12 mouse cellular contexts compared by ENCODE assay signal in genomic region chr1:128398738-128399445, GRCm38 (mm10). TPM values are rescaled to one million over a fixed set of nuclear protein-coding genes. Genes with fewer than 3 reads are reported as not detected.
A peak's percentile ranks its signal among the peaks of the same experiment; 100 is the strongest.
DNase-seq lines count a peak whose midpoint lies in the region; ATAC-seq and TF ChIP-seq lines count a peak whose summit lies in the region.
"Had no signal": no experiment of that assay in that cellular context is flagged by ENCODE, and none has a peak within 500 bp of the region (broad histone marks: within the 10 kb centered on the region; RNA-seq: fewer than 3 reads in every experiment).

No protein-coding gene starts in this region.

- DNase-seq in kidney, adult 9 months = peak; percentile 5
- DNase-seq in kidney, adult 18-20 months = no peak
- peak; percentile 89 for DNase-seq in NIH3T3 (ENCODE audit: low read depth)
- no peak for DNase-seq in yolk sac, embryonic 10.5 days (ENCODE audit: low spot score)
- DNase-seq in spleen, postnatal 4 days (ENCODE audit: low spot score in 2 of 2) = no peak
- DNase-seq: lung, adult 2 months had no signal

- no peaks in the 10 kb centered on the region for H3K27me3 ChIP-seq in C2C12 (ENCODE audit: control insufficient read depth, insufficient read depth, insufficient read length)
- H3K27me3 ChIP-seq in intestine, postnatal 0 days (replicated peaks; ENCODE audit: control insufficient read depth, insufficient read depth, low read length) = no peaks in the 10 kb centered on the region

- peaks cover 10% of the 10 kb centered on the region for H3K79me3 ChIP-seq in C2C12 (ENCODE audit: low read depth)

- no peak for TF ChIP-seq CTCF in C2C12 (IDR thresholded peaks at IDR 0.05; ENCODE audit: control insufficient read depth, insufficient read depth, insufficient read length)
- TF ChIP-seq CTCF in intestine, postnatal 0 days (IDR thresholded peaks at IDR 0.05; ENCODE audit: low read depth) = no peak

- no peak overlapping the region for H3K27ac ChIP-seq in intestine, postnatal 0 days (ENCODE audit: low read depth, low read length)
- H3K27ac ChIP-seq: forebrain, embryonic 10.5 days; limb, embryonic 10.5 days had no signal

- no peak overlapping the region for H3K4me3 ChIP-seq in C2C12 (ENCODE audit: insufficient read depth, poor library complexity, severe bottlenecking)
- H3K4me3 ChIP-seq in intestine, postnatal 0 days (ENCODE audit: low read depth, low read length) = no peak overlapping the region
- H3K4me3 ChIP-seq: forebrain, embryonic 10.5 days; limb, embryonic 10.5 days had no signal

- H3K9ac ChIP-seq in intestine, postnatal 0 days (ENCODE audit: low read depth, low read length) = no peak overlapping the region

- H3K79me2 ChIP-seq in C2C12 (ENCODE audit: control insufficient read depth, insufficient read depth) = peaks cover 34% of the 10 kb centered on the region

- no peak overlapping the region for H3K4me2 ChIP-seq in intestine, postnatal 0 days (replicated peaks; ENCODE audit: low read depth)

- peak; percentile 67 for ATAC-seq in intestine, postnatal 0 days
- no peak for ATAC-seq in frontal cortex, adult (ENCODE audit: low TSS enrichment)
- ATAC-seq: midbrain, embryonic 16.5 days had no signal

- H3ac ChIP-seq in C2C12 (ENCODE audit: control insufficient read depth, insufficient read length, low read depth) = no peak overlapping the region

- peaks cover 75% of the 10 kb centered on the region for H3K36me3 ChIP-seq in C2C12 (ENCODE audit: control insufficient read depth, insufficient read depth)
- peaks cover 13% of the 10 kb centered on the region; the same call in 1 of the 2 replicates for H3K36me3 ChIP-seq in intestine, postnatal 0 days (ENCODE audit: control insufficient read depth, insufficient read depth)

- no peaks in the 10 kb centered on the region for H3K4me1 ChIP-seq in intestine, postnatal 0 days (replicated peaks; ENCODE audit: control insufficient read depth, insufficient read depth, low read length)
- H3K4me1 ChIP-seq: limb, embryonic 10.5 days had no signal

- no peaks in the 10 kb centered on the region for H3K9me3 ChIP-seq in intestine, postnatal 0 days (ENCODE audit: control insufficient read depth)
- H3K9me3 ChIP-seq: forebrain, embryonic 10.5 days; limb, embryonic 10.5 days had no signal

- 79% methylated on average over 5 of the region's 5 CpGs for WGBS in intestine, postnatal 0 days

TF ChIP-seq in C2C12, 6 proteins besides CTCF, POLR2A, EP300 and RAD21:
- TF ChIP-seq MYOG (IDR thresholded peaks at IDR 0.05; ENCODE audit: control insufficient read depth, extremely low read depth, insufficient read length) (no peak), FOSL1 (IDR thresholded peaks at IDR 0.05; ENCODE audit: insufficient read depth, low read length, poor library complexity, severe bottlenecking) (peak; percentile 99), CEBPB (IDR thresholded peaks at IDR 0.05; ENCODE audit: low read depth) (no peak)

RNA-seq across cellular contexts. Expression of gene Dars, which starts 18.3 kb away (rescaled TPM):
- polyA plus RNA-seq in C2C12 (2012; fragmentation: generic; extraction: Trizol) = 52.3 TPM
- polyA plus RNA-seq in intestine, postnatal 0 days (2015; fragmentation: Nextera tagmentation; extraction: Ambion mirVana) = 68.0 and 69.0 TPM in 2 replicates

RNA-seq across cellular contexts. Expression of gene Mcm6, which starts 39.4 kb away (rescaled TPM):
- polyA plus RNA-seq in C2C12 (2012; fragmentation: generic; extraction: Trizol) = 110 TPM
- polyA plus RNA-seq in intestine, postnatal 0 days (2015; fragmentation: Nextera tagmentation; extraction: Ambion mirVana) = 56.7 and 59.6 TPM in 2 replicates

Comparison
In these comparisons a context has a peak if more than half of its experiments do, and no peak if none do; other contexts are left out.
1. DNase-seq: peak in kidney, adult 9 months (single experiment) and NIH3T3 (single experiment); none in kidney, adult 18-20 months (single experiment), yolk sac, embryonic 10.5 days (single experiment) and spleen, postnatal 4 days (0 of 2).